Mouse (Mus musculus) spleen, adult 12 weeks (tissue): ENCODE results near the gene 4930449I24Rik.
"Not testable (repeated sequence)": the region's sequence is repeated elsewhere in the genome, so short reads cannot be mapped to it uniquely, and the experiment has no call there.

Experiments used
- DNase-seq: peaks from one replicate; pipeline ENCODE4 v3.0.0; 2022; ENCODE audit warnings: low spot score

4930449I24Rik gene

DNA sequence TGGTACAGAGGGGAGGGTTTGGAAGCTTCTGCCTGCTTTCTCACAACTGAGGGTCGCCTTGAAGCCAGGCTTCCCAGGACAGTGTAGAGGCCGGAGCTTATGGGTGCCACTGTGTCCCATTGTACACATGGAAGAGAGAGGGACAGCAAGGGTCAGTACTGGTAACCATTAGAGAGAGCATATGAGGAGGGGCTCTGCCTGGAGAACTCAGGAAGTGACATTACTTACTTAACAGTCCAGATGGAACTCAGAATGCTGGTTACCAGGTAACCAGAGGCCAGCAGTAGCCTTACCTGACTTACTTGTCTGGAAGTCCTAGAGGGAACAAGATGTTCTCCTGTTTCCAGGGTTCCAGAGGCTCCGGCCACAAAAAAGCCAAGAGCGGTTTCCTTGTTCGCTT, at the start of gene 4930449I24Rik:
Gene 4930449I24Rik (plus strand): TSS at position 301 of the 400 bp plus-strand sequence.
- not testable (repeated sequence) for DNase-seq

DNA sequence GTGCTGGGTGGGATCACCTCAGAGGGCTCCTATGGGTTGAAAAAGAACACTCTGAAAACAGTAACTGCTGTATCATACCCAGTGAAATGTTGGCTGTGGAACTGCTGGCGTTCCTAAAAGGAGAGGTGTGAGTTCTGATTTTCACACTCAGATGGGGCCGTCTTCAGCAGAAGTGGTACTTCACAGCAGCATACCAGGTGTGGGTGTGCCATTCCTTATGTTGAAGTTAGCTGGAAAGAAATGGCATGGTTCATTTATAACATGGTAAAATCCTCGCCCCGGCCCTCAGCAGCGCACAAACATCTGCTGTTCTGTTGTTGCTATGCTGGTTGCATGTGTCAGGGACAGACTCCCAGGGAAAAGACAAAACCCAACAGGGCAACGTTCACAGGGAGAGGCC, 48.6 kb upstream of the 4930449I24Rik start:
- no peak for DNase-seq

GRCm38 (mm10) chr5:146461612-146462011, 40.6 kb upstream of the 4930449I24Rik start:
- DNase-seq: no peak

- no peak for DNase-seq
Observed at GRCm38 (mm10) chr5:146466663-146467062, 35.5 kb upstream of the 4930449I24Rik start.

GRCm38 (mm10) chr5:146468311-146468710, 33.9 kb upstream of the 4930449I24Rik start:
- no peak for DNase-seq

- DNase-seq: no peak
Observed at GRCm38 (mm10) chr5:146470821-146471220, 31.4 kb upstream of the 4930449I24Rik start.

- DNase-seq: no peak
Observed at GRCm38 (mm10) chr5:146471311-146471710, 30.9 kb upstream of the 4930449I24Rik start.

DNA sequence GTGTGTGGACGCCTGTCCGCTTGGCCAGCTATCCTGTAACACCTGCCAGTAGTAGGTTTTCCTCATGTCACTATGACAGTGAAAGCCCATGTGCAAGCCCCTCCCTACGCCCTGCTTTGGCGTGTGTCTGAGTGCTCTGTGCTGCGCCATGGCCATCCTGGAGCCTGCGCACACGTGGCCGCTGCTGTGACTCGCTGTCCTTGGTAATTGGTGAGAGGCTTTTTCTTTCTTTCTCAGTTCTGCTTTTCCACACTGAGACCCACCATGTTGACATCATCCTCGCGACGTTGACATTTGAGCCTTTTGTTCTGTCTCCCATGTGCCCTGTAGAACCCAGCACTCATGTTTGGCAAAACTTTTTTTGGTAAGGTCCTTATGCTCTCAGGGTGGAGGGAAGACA, 30.4 kb upstream of the 4930449I24Rik start:
- no peak for DNase-seq

GRCm38 (mm10) chr5:146479564-146479963, 22.6 kb upstream of the 4930449I24Rik start:
- DNase-seq: not testable (repeated sequence)

DNA sequence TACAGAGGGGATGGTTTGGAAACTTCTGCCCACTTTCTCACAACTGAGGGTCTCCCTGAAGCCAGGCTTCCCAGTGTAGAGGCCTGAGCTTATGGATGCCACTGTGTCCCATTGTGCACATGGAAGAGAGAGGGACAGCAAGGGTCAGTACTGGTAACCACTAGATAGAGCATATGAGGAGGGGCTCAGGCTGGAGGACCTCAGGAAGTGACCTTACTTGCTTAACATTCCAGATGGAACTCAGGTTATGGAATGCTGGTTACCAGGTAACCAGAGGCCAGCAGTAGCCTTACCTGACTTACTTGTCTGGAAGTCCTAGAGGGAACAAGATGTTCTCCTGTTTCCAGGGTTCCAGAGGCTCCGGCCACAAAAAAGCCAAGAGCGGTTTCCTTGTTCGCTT, 20.5 kb upstream of the 4930449I24Rik start, which contains the start of gene Gm6408:
Gene Gm6408 (plus strand): TSS at position 301 of the 400 bp plus-strand sequence.
- DNase-seq: not testable (repeated sequence)

DNA sequence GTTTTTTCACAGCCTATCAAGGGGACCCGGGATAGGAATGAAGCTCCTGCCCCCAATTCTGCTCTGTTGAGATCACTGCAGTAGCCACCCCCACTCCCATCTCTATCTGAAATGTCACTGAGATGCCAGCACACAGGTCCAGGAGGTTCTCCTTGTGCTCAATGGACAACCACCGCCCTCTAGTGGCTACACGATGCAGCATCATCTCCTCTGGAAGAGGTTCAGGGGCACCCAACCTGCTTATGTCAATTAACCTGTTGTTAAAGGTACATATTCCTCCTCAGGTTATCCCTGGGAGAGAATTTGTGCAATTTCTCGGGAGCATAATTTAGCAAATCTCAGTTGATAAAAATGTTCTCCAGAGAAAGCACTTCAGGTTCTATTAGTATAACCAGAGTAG, 13.2 kb upstream of the 4930449I24Rik start:
- not testable (repeated sequence) for DNase-seq

GRCm38 (mm10) chr5:146491063-146491462, 11.1 kb upstream of the 4930449I24Rik start, which contains the start of gene Gm6370:
Gene Gm6370, plus strand, starts transcription at chr5:146491363.
- not testable (repeated sequence) for DNase-seq

DNA sequence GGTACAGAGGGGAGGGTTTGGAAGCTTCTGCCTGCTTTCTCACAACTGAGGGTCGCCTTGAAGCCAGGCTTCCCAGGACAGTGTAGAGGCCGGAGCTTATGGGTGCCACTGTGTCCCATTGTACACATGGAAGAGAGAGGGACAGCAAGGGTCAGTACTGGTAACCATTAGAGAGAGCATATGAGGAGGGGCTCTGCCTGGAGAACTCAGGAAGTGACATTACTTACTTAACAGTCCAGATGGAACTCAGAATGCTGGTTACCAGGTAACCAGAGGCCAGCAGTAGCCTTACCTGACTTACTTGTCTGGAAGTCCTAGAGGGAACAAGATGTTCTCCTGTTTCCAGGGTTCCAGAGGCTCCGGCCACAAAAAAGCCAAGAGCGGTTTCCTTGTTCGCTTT, 11.6 kb downstream of the 4930449I24Rik start, which contains the start of gene Gm3402:
Gene Gm3402 (plus strand): TSS at position 301 of the 400 bp plus-strand sequence.
- DNase-seq: not testable (repeated sequence)

DNA sequence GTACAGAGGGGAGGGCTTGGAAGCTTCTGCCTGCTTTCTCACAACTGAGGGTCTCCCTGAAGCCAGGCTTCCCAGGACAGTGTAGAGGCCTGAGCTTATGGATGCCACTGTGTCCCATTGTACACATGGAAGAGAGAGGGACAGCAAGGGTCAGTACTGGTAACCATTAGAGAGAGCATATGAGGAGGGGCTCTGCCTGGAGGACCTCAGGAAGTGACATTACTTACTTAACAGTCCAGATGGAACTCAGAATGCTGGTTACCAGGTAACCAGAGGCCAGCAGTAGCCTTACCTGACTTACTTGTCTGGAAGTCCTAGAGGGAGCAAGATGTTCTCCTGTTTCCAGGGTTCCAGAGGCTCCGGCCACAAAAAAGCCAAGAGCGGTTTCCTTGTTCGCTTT, 23.3 kb downstream of the 4930449I24Rik start, which contains the start of gene Gm3404:
Gene Gm3404 (plus strand): TSS at position 301 of the 400 bp plus-strand sequence.
- DNase-seq: not testable (repeated sequence)

- not testable (repeated sequence) for DNase-seq
Observed at GRCm38 (mm10) chr5:146537347-146537746, 35.1 kb downstream of the 4930449I24Rik start, which contains the start of gene Gm3409. Gene Gm3409, plus strand, starts transcription at chr5:146537647.
